Mouse (Mus musculus) midbrain, embryonic 12.5 days (tissue): ENCODE measurements around the gene Zfp653. TPM values are rescaled to one million over a fixed set of nuclear protein-coding genes. Genes with fewer than 3 reads are reported as not detected.
"Not testable (repeated sequence)": the region's sequence is repeated elsewhere in the genome, so short reads cannot be mapped to it uniquely, and the experiment has no call there.

Experiments used
- ATAC-seq: fragments of 200-750 bp; cut with Nextera tagmentation; 2 replicates; pipeline ENCODE4 v1.8.0; 2017; ENCODE audit warnings: low read depth, moderate TSS enrichment, moderate library complexity; ENCODE audit not compliant: low FRiP score
- H3K27ac ChIP-seq: fragments of 300-500 bp; sonication (generic); replicated peaks from 2 replicates; pipeline ENCODE4 v1.5.1; 2016; ENCODE audit warnings: mild to moderate bottlenecking
- H3K27me3 ChIP-seq: fragments of 300-500 bp; sonication (generic); 2 replicates; pipeline ENCODE4 v1.6.1; 2016; ENCODE audit warnings: mild to moderate bottlenecking
- H3K36me3 ChIP-seq: fragments of 300-500 bp; sonication (generic); 2 replicates; pipeline ENCODE4 v1.6.1; 2016
- H3K4me1 ChIP-seq: fragments of 300-500 bp; sonication (generic); 2 replicates; pipeline ENCODE4 v1.6.1; 2016
- H3K4me2 ChIP-seq: fragments of 300-500 bp; sonication (generic); replicated peaks from 2 replicates; pipeline ENCODE4 v1.6.1; 2016; ENCODE audit warnings: mild to moderate bottlenecking, moderate library complexity
- H3K4me3 ChIP-seq: fragments of 300-500 bp; sonication (generic); 2 replicates; pipeline ENCODE4 v1.5.1; 2016; ENCODE audit warnings: mild to moderate bottlenecking
- H3K9ac ChIP-seq: fragments of 300-500 bp; sonication (generic); replicated peaks from 2 replicates; pipeline ENCODE4 v1.6.1; 2016; ENCODE audit warnings: mild to moderate bottlenecking, moderate library complexity
- H3K9me3 ChIP-seq: fragments of 300-500 bp; sonication (generic); 2 replicates; pipeline ENCODE4 v1.6.1; 2016; ENCODE audit warnings: mild to moderate bottlenecking
- WGBS: fragments of 180-500 bp; shearing (Covaris S2); methylation state at CpG from one replicate; pipeline ENCODE4 v1.1.7; 2016; 5-methylcytosine and 5-hydroxymethylcytosine counted together
- polyA plus RNA-seq: library from polyadenylated mRNA; unstranded; fragments of >200 nt; fragmentation: Nextera tagmentation; extraction: Ambion mirVana; gene quantifications from 2 replicates; pipeline ENCODE4 v1.2.1, GENCODE M21; 2016

The Zfp653 gene
- polyA plus RNA-seq, 1 experiment from 2014 or later, result 21.2 TPM

DNA sequence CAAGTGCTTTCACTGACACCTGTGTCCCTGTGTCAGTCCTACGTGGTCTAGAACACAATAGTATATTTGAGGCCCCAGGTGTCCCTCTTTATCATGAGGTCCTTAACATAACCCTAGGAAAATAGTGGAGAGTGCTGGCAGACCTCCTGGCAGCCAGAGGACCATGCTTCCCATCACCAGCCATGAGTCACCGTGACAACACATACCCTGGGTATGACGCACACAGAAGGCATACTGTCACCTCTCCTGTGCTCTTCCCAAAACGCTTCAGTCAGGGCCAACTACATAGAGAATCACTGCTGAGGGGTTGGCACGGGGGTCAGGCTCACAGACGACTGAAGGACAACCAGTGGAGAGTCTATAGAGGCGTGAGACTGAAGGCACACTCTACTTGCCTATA is 18.8 kb upstream of the Zfp653 start:
- Histone ChIP-seq H3K9ac (no peak overlapping the region), H3K4me3 (no peak overlapping the region), H3K4me2 (no peak overlapping the region), H3K4me1 (peaks cover 7% of the 10 kb centered on the region), H3K27ac (no peak overlapping the region), H3K36me3 (no peaks in the 10 kb centered on the region), H3K27me3 (peaks cover 7% of the 10 kb centered on the region), H3K9me3 (no peaks in the 10 kb centered on the region)
- WGBS, result 88% methylated on average over 7 of the region's 7 CpGs
- no peak for ATAC-seq

- no peak for ATAC-seq
- H3K27ac ChIP-seq, result no peak overlapping the region
- peaks cover 12% of the 10 kb centered on the region for H3K4me1 ChIP-seq
- H3K27me3 ChIP-seq, result peaks cover 7% of the 10 kb centered on the region
- no peak overlapping the region for H3K9ac ChIP-seq
- H3K36me3 ChIP-seq, result no peaks in the 10 kb centered on the region
- WGBS, result 98% methylated on average over 7 of the region's 7 CpGs
- H3K4me2 ChIP-seq, result no peak overlapping the region
- no peaks in the 10 kb centered on the region for H3K9me3 ChIP-seq
- H3K4me3 ChIP-seq, result no peak overlapping the region
Measured at GRCm38 (mm10) chr9:22089281-22089680, 18.1 kb upstream of the Zfp653 start.

DNA sequence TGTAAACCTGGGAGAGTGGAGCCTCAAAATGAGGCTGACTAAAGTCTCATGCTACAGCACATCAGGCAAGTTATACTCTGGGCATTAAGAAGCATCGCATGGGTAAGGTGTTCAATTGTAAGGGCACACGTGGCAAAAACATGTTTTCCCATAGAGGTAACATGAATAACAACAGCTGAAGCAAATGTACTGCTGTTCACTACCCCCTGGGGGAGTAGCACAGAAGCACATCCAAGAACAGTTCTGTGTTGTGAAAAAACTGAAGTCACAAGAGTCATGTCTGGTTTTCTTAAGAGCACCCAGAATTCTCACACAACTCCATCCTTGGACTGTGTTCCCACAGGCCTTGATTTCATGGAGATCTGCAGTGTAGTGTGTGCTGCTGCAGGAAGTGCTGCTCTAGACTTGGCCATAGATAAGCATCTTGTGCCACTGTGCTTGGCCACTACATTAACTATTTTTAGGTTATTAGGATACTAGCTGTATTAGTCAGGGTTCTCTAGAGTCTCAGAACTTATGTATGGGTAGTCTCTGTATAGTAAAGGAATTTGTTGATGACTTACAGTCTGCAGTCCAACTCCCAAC is 15.9 kb upstream of the Zfp653 start:
- Histone ChIP-seq H3K27me3 (no peaks in the 10 kb centered on the region), H3K9me3 (no peaks in the 10 kb centered on the region), H3K36me3 (no peaks in the 10 kb centered on the region), H3K4me1 (peaks cover 15% of the 10 kb centered on the region), H3K4me2 (no peak overlapping the region), H3K27ac (no peak overlapping the region), H3K4me3 (no peak overlapping the region), H3K9ac (no peak overlapping the region)
- ATAC-seq, result no peak
- WGBS, result 81% methylated on average over 2 of the region's 2 CpGs

DNA sequence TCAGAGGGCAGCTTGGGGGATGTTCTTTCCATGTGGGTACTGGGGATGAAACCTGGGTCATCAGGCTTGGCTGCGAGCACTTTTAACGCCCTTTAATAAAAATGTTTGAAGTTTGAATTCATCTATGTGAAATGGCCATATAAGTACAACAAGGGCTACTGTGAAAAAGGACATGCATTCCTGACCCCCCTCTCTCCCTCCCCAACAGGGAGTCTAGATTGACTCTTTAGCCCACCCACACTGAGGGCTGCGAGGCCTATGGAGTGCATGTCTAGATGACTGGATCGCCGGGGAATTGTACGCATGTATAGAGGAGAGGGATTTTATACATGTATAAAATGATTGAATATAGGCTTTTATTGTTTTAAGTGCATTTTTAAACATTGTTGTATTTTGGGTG is 14.8 kb upstream of the Zfp653 start:
- WGBS, result 78% methylated on average over 6 of the region's 6 CpGs
- H3K27ac ChIP-seq, result no peak overlapping the region
- peaks cover 15% of the 10 kb centered on the region for H3K4me1 ChIP-seq
- peak overlapping the region; percentile 70 for H3K9ac ChIP-seq
- no peaks in the 10 kb centered on the region for H3K27me3 ChIP-seq
- H3K9me3 ChIP-seq, result no peaks in the 10 kb centered on the region
- no peak for ATAC-seq
- H3K4me2 ChIP-seq, result peak overlapping the region; percentile 81
- H3K36me3 ChIP-seq, result no peaks in the 10 kb centered on the region
- H3K4me3 ChIP-seq, result peak overlapping the region; percentile 73

DNA sequence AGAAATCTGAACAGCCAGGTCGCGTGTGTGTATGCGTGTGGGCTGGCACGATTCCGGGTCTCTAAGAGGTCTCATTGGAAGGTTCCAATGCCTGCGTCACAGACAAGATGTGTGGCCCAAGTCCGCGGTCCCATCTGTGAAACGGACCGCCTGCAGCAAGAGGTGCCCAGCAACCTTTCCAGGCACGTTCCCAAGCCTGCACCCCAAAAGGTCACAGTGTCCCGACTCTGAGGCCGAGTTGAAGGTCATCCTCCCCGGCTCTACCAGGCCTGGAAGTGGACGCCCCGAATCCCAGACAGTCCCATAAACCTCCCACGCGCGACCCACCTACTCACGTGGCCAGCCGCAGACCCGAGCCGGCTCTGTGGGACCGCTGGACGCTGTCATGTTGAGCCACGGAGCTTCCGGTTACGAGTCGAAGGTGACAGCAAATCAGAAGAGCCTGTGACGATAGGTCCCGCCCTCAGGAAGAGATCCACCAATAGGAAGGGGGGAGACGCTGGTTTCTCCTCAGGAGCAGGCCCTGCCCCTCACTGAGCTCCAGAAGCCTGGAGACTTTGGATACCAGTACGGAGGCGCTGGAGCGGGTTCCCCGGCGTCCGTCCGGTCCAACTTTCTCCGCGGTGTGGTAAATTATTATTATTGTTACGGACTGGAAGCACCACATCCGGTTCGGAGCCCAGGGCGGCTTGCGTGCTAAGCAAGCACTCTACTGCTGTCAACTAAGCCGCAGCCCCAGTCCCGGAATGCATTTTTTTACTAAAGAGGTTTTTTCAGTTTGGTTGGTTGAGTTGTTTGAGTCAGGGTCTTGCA is 14.1 kb upstream of the Zfp653 start, which contains the start of gene Ecsit:
Gene Ecsit, minus strand, starts transcription at position 417 of the 813 bp plus-strand sequence.
- 0 out of 2 replicates have a peak, but pooled peaks cover 1% of the 10 kb centered on the region for H3K36me3 ChIP-seq
- H3K27ac ChIP-seq, result peak within 1 kb of the TSS; percentile 65
- peak; percentile 99 for ATAC-seq
- peak within 1 kb of the TSS; percentile 70 for H3K9ac ChIP-seq
- under 1% methylated on average over 48 of the region's 48 CpGs for WGBS
- H3K9me3 ChIP-seq, result no peaks in the 10 kb centered on the region
- H3K4me3 ChIP-seq, result peak within 1 kb of the TSS; percentile 73
- peaks cover 15% of the 10 kb centered on the region for H3K4me1 ChIP-seq
- H3K27me3 ChIP-seq, result no peaks in the 10 kb centered on the region
- peak within 1 kb of the TSS; percentile 81 for H3K4me2 ChIP-seq

GRCm38 (mm10) chr9:22084667-22085021 is 13.5 kb upstream of the Zfp653 start:
- H3K4me3 ChIP-seq, result peak overlapping the region; percentile 73
- H3K27ac ChIP-seq, result no peak overlapping the region
- no peaks in the 10 kb centered on the region for H3K27me3 ChIP-seq
- WGBS, result 35% methylated on average over 4 of the region's 4 CpGs
- H3K9ac ChIP-seq, result peak overlapping the region; percentile 70
- H3K4me2 ChIP-seq, result peak overlapping the region; percentile 81
- no peaks in the 10 kb centered on the region for H3K9me3 ChIP-seq
- peaks cover 15% of the 10 kb centered on the region for H3K4me1 ChIP-seq
- no peak for ATAC-seq
- 0 out of 2 replicates have a peak, but pooled peaks cover 4% of the 10 kb centered on the region for H3K36me3 ChIP-seq

- Histone ChIP-seq H3K27ac (no peak overlapping the region), H3K9me3 (no peaks in the 10 kb centered on the region), H3K27me3 (no peaks in the 10 kb centered on the region), H3K9ac (no peak overlapping the region), H3K36me3 (peaks cover 44% of the 10 kb centered on the region), H3K4me3 (no peak overlapping the region), H3K4me1 (no peaks in the 10 kb centered on the region), H3K4me2 (no peak overlapping the region)
- no peak for ATAC-seq
- 93% methylated on average over 23 of the region's 23 CpGs for WGBS
Measured at GRCm38 (mm10) chr9:22076223-22076622, 5.0 kb upstream of the Zfp653 start.

DNA sequence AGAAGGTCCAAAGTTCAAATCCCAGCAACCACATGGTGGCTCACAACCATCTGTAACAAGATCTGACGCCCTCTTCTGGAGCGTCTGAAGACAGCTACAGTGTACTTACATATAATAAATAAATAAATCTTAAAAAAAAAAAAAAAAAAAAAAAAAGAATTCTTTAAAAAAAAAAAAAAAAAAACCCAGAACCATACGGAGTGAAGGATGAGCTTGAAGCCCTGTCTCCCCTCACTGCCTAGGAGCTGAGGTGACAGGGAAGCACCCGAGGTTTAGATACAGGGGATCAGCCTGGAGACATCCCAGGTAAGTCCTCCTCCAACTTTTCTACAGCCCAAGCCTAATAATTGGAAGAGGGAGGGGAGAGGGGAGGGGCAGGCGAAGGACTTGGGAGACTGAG is 4.6 kb upstream of the Zfp653 start:
- not testable (repeated sequence) for H3K9me3 ChIP-seq, H3K4me3 ChIP-seq, H3K27me3 ChIP-seq, H3K27ac ChIP-seq, H3K9ac ChIP-seq, ATAC-seq, H3K4me1 ChIP-seq, H3K4me2 ChIP-seq
- peaks cover 44% of the 10 kb centered on the region for H3K36me3 ChIP-seq
- 81% methylated on average over 5 of the region's 5 CpGs for WGBS

GRCm38 (mm10) chr9:22072276-22072675 is 1.1 kb upstream of the Zfp653 start:
- Histone ChIP-seq H3K4me3 (no peak overlapping the region), H3K9me3 (no peaks in the 10 kb centered on the region), H3K4me1 (peaks cover 11% of the 10 kb centered on the region), H3K9ac (no peak overlapping the region), H3K36me3 (peaks cover 45% of the 10 kb centered on the region), H3K27me3 (no peaks in the 10 kb centered on the region), H3K4me2 (no peak overlapping the region), H3K27ac (no peak overlapping the region)
- WGBS, result 92% methylated on average over 4 of the region's 4 CpGs
- no peak for ATAC-seq

DNA sequence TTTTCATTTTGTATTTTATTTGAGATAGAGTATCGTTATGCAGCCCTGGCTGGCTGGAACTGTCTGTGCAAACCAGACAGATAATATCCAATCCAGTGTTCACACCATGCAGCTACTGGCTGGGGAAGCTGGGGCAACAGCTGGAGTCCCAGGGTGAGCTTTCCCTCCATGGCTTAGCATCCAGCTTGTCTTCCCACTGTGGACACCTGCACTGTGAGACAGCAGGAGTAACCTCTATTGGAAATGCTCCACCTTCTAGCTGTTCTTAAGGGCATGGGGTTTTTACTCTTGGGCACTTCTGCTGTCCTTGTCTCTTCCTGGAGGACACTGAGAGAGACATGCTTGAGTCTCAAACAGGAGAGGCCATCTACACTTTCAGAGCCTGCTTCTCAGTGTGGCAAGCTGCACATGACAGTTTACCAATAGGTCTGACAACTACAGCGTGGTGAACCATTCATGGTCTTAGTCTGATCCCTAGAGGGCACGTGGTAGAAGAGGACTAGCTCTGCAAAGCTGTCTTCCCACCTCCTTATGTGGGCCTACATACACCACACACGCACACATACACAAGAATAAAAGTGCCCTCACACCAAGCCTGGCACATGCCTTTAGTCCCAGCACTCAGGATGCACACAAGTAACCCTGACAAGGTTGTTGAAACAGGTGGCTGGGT is 1.2 kb downstream of the Zfp653 start:
- 67% methylated on average over 4 of the region's 4 CpGs for WGBS
- peak overlapping the region; percentile 61 for H3K4me2 ChIP-seq
- peak; percentile 35 for ATAC-seq
- H3K27ac ChIP-seq, result peak overlapping the region; percentile 95; the same call in 1 of the 2 replicates
- H3K36me3 ChIP-seq, result peaks cover 58% of the 10 kb centered on the region
- peaks cover 11% of the 10 kb centered on the region for H3K4me1 ChIP-seq
- peak overlapping the region; percentile 93; the same call in 1 of the 2 replicates for H3K9ac ChIP-seq
- no peaks in the 10 kb centered on the region for H3K27me3 ChIP-seq
- no peaks in the 10 kb centered on the region for H3K9me3 ChIP-seq
- peak overlapping the region; percentile 90 for H3K4me3 ChIP-seq

GRCm38 (mm10) chr9:22067195-22067594 is 4.0 kb downstream of the Zfp653 start:
- no peak for ATAC-seq
- Histone ChIP-seq H3K4me2 (no peak overlapping the region), H3K4me1 (peaks cover 11% of the 10 kb centered on the region), H3K9ac (0 out of 2 replicates have a peak overlapping the region, but pooled peaks have one; percentile 1), H3K9me3 (no peaks in the 10 kb centered on the region), H3K27ac (no peak overlapping the region), H3K36me3 (peaks cover 61% of the 10 kb centered on the region), H3K4me3 (no peak overlapping the region), H3K27me3 (no peaks in the 10 kb centered on the region)
- 82% methylated on average over 5 of the region's 5 CpGs for WGBS

- Histone ChIP-seq H3K36me3 (peaks cover 67% of the 10 kb centered on the region), H3K4me3 (no peak overlapping the region), H3K27me3 (no peaks in the 10 kb centered on the region), H3K4me2 (no peak overlapping the region), H3K9me3 (no peaks in the 10 kb centered on the region), H3K9ac (no peak overlapping the region), H3K4me1 (peaks cover 11% of the 10 kb centered on the region), H3K27ac (no peak overlapping the region)
- 83% methylated on average over 3 of the region's 3 CpGs for WGBS
- no peak for ATAC-seq
Measured at GRCm38 (mm10) chr9:22066433-22066832, 4.7 kb downstream of the Zfp653 start.
